Mouse (Mus musculus): ENCODE results near the gene Acsm5.
"Not testable (repeated sequence)": the region's sequence is repeated elsewhere in the genome, so short reads cannot be mapped to it uniquely, and the experiment has no call there.

Gene Acsm5

GRCm38 (mm10) chr7:119550471-119551222 lies 31.4 kb downstream of the Acsm5 start:
- no peak for DNase-seq (ENCODE audit: low spot score)

- DNase-seq (ENCODE audit: low spot score) = no peak
Measured at GRCm38 (mm10) chr7:119554040-119554439, 34.8 kb downstream of the Acsm5 start, which contains the start of gene Acsm2. Acsm2 (plus strand) TSS chr7:119554340.

- DNase-seq (ENCODE audit: low spot score) = no peak
Measured at GRCm38 (mm10) chr7:119559789-119560451, 40.7 kb downstream of the Acsm5 start.

- DNase-seq (ENCODE audit: low spot score) = no peak
Measured at GRCm38 (mm10) chr7:119560452-119560835, 41.2 kb downstream of the Acsm5 start.

- DNase-seq (ENCODE audit: low spot score) = no peak
Measured at GRCm38 (mm10) chr7:119561441-119561840, 42.2 kb downstream of the Acsm5 start.

- DNase-seq (ENCODE audit: low spot score) = not testable (repeated sequence)
Measured at GRCm38 (mm10) chr7:119562476-119562875, 43.2 kb downstream of the Acsm5 start.

GRCm38 (mm10) chr7:119594530-119595107 lies 75.4 kb downstream of the Acsm5 start:
- no peak for DNase-seq (ENCODE audit: low spot score)
